Mouse (Mus musculus) layer of hippocampus, adult 9-10 months (tissue): ENCODE measurements around the gene Elmod2.
"Not testable (repeated sequence)": the region's sequence is repeated elsewhere in the genome, so short reads cannot be mapped to it uniquely, and the experiment has no call there.

Experiments
- DNase-seq: peaks from one replicate; pipeline ENCODE4 v3.0.0; 2022; ENCODE audit warnings: low spot score

The Elmod2 gene

GRCm38 (mm10) chr8:83331899-83332697, at the start of gene Elmod2:
Gene Elmod2, minus strand, starts transcription at chr8:83332486.
- DNase-seq, result peak; percentile 87

GRCm38 (mm10) chr8:83381016-83381415, 48.7 kb upstream of the Elmod2 start:
- no peak for DNase-seq

GRCm38 (mm10) chr8:83380141-83380540, 47.9 kb upstream of the Elmod2 start:
- DNase-seq, result no peak

- DNase-seq, result no peak
Measured at GRCm38 (mm10) chr8:83377231-83377630, 44.9 kb upstream of the Elmod2 start.

GRCm38 (mm10) chr8:83363156-83363769, 31.0 kb upstream of the Elmod2 start:
- no peak for DNase-seq

- no peak for DNase-seq
Measured at GRCm38 (mm10) chr8:83351315-83351714, 19.0 kb upstream of the Elmod2 start.

GRCm38 (mm10) chr8:83348263-83348662, 16.0 kb upstream of the Elmod2 start, which contains the start of gene Mgat4d:
Gene Mgat4d, plus strand, starts transcription at chr8:83348471.
- DNase-seq, result no peak

GRCm38 (mm10) chr8:83342693-83343092, 10.4 kb upstream of the Elmod2 start:
- DNase-seq, result peak; percentile 20

GRCm38 (mm10) chr8:83342076-83342475, 9.8 kb upstream of the Elmod2 start:
- no peak for DNase-seq

- DNase-seq, result no peak
Measured at GRCm38 (mm10) chr8:83332864-83333263, 578 bp upstream of the Elmod2 start.

GRCm38 (mm10) chr8:83331567-83331898, 753 bp downstream of the Elmod2 start:
- DNase-seq, result peak; percentile 22

GRCm38 (mm10) chr8:83327889-83328288, 4.4 kb downstream of the Elmod2 start:
- no peak for DNase-seq

- no peak for DNase-seq
Measured at GRCm38 (mm10) chr8:83323056-83323455, 9.2 kb downstream of the Elmod2 start.

GRCm38 (mm10) chr8:83322374-83322773, 9.9 kb downstream of the Elmod2 start:
- no peak for DNase-seq

- no peak for DNase-seq
Measured at GRCm38 (mm10) chr8:83320543-83320942, 11.7 kb downstream of the Elmod2 start.

GRCm38 (mm10) chr8:83315691-83316090, 16.6 kb downstream of the Elmod2 start:
- DNase-seq, result no peak

- not testable (repeated sequence) for DNase-seq
Measured at GRCm38 (mm10) chr8:83315084-83315483, 17.2 kb downstream of the Elmod2 start.

- no peak for DNase-seq
Measured at GRCm38 (mm10) chr8:83309836-83310235, 22.4 kb downstream of the Elmod2 start.

GRCm38 (mm10) chr8:83304946-83305345, 27.3 kb downstream of the Elmod2 start:
- no peak for DNase-seq

GRCm38 (mm10) chr8:83300135-83300534, 32.2 kb downstream of the Elmod2 start:
- DNase-seq, result no peak

- no peak for DNase-seq
Measured at GRCm38 (mm10) chr8:83297375-83297774, 34.9 kb downstream of the Elmod2 start.

- no peak for DNase-seq
Measured at GRCm38 (mm10) chr8:83290176-83290575, 42.1 kb downstream of the Elmod2 start, which contains the start of gene Ucp1. Gene Ucp1, plus strand, starts transcription at chr8:83290352.

- DNase-seq, result no peak
Measured at GRCm38 (mm10) chr8:83285391-83285790, 46.9 kb downstream of the Elmod2 start.

GRCm38 (mm10) chr8:83278431-83278830, 53.9 kb downstream of the Elmod2 start:
- DNase-seq, result no peak
